Mouse (Mus musculus) thymus, postnatal 36 days (tissue): ENCODE measurements around the gene Dnaja3.

Experiments used
- DNase-seq, 2 experiments: peaks; one replicate each; pipeline ENCODE4 v3.0.0; 2022; ENCODE audit warnings: mixed read lengths in 2 of 2

The Dnaja3 gene

DNA sequence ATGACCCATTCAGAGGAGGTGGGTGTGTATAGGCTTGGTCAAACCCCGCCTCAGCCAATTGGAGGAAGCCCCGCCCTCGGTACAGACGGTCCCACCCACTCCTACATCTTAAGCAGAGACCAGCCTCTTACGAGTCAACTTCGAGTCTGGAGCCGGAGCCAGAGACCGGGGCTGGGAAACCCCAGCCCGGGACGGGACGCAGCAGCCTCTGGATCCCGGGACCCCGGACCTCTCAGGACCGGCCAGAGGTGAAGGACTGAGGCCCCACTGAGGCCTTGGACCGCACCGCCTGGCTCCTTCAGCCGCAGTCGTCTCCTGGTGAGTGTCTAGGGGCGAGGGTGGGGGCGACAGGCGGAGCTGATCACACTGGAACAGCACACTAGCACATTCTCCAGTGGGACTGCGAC is at the start of gene Dnaja3, which contains the start of gene Vasn:
TSS of gene Dnaja3 (plus strand) at position 159 of the 407 bp plus-strand sequence.
TSS of gene Vasn (plus strand) at position 111 of the 407 bp plus-strand sequence.
- no peak for DNase-seq

GRCm38 (mm10) chr16:4590236-4590635 is 49.6 kb upstream of the Dnaja3 start:
- no peak for DNase-seq

GRCm38 (mm10) chr16:4592909-4593875 is 46.6 kb upstream of the Dnaja3 start:
- DNase-seq, result peak; percentile 41 to 42

DNA sequence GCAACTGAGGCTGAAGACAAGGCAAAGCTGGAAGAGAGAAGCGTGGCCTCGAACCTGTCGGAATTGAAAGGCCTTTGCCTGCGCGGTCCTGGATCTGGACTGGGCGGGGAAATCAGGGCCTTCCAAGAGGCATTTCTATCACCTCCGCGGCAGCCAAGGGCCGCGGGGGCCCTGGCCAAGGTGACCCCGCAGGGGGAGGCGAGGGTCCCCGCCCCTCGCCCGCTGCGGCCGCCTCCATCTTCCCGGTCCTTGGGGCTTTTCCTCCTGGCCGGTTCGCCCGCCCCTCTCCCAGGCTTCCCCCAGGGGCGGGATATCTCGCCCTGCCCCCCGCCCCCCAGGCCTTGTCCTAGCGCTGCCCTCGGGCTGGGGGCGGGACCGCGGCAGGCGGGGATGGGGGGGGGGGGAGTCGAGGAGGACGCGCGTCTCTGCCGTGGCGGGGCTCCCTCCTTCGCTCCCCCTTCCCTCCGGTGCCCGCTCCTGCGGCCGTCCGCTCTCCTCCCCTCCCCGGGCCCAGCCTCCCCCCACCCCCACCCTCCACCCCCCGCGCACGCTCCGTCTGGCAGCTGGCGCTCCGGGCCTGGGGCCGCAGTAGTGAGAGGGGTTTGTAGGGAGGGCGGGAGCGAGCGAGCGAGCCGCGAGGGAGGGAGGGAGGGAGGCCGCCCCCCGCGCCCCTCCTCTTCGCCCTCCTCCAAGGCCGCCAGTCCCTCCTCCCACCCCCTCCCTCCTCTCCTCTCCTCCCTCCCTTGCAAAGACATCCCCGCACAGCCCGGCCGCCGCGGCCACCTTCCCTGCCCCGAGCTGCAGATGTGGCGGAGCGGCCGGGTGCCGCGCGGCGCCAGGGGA is 45.6 kb upstream of the Dnaja3 start, which contains the start of gene Glis2:
TSS of gene Glis2 (plus strand) at position 743 of the 843 bp plus-strand sequence.
- peak; percentile 34 to 49 for DNase-seq

DNA sequence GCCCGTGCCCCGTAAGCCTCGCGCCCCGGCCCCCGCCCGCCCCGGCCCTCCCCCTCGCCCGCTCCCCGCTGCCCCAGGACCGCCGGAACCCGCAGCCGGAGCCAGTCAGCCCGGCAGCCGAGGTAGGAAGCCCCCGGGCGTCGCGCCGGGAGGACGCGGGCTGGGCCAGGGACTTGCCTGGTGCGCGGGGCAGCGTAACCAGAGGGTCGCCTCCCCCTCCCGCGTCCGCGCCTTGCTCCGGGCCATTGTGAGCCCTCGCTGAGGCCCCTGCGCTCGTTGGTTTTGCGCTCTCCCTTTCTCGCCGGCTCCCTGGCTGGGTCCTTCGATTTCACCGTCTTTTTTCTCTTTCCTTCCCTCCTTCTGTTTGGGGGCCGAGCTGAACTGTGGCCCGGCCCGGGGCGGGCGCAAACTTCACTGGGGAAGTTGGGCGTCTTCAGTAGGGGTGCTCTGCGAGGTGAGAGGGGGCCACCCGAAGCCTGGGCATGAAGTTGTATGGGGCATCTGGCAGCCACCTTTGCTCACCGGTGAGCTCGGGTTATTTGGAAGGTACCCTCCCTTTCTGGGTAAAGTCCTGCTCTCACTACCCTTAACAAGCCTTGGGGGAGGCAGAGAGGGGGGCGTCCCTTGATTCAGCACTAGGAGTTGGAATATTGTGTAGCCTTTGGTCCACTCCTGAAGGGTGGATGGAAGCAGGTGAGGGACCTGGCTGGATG is 44.8 kb upstream of the Dnaja3 start:
- DNase-seq, result peak in 1 of 2 experiments; percentile 49

DNA sequence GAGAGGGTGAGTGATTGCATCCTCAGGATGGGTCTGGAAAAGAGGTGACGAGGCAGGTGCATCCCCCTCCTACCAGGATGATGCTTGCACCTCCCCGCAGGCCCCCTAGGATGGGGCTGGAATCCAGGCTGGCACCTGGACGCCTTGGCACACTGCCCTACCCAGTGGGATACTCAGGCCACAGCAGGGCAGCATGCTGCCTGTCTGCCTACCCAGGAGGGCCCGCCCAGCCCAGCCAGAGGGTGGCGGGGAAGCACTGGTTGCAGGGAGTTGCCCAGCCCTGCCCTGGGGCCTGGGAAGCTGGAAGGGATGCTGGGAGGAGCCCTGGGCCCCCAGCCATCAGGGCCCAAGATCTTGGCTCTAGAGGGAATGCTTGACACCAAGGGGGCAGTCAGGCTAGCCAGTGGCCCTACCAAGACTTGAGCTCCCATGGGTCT is 44.2 kb upstream of the Dnaja3 start:
- DNase-seq, result peak in 1 of 2 experiments; percentile 27

DNA sequence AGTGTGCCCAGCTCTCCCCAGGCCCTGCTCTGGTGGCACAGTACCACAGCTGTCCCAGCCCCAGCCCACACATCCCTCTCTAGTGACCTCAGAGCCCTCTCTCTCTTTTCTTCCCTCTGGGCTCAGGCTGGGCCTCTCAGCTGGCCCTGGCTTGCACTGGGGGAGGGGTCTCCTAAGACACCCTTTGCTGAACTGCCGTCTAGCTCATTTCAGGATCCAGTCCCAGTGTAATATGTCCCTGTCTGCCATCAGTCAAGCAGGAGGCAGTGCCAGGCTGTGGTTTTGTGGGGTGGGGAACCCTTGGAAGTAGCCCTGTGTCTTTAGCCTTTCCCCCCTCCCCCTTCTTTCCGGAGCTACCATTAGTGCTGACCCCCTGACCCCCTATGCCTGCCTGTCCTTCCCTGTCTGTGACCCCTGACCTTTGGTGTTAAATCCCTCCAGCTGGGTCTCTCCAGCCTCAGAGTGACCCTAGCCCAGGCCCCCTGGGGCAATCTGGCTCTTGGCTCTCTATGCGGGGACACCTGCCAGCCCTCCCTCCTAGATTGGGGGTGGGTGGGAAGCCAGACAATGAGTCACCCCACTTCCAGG is 43.6 kb upstream of the Dnaja3 start:
- no peak for DNase-seq

GRCm38 (mm10) chr16:4596836-4597235 is 43.0 kb upstream of the Dnaja3 start:
- DNase-seq, result no peak

DNA sequence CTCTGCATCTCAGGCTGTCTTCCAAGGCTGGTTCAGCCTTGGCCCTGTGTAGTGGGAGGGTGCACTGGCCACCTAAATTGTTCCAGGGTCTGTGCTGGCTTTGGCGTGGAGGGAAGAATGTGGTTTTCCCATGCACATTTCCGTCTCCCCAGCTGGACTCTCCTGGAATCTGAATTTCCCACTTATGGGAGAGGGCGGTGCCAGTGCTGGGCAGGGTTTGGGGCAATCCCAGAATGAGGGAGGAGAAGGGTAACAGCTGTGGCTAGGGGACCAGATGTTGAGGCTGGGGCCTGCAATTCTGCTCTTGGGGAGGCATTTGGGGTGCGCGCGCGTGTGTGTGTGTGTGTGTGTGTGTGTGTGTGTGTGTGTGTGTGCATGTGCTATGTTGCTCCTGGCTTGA is 42.5 kb upstream of the Dnaja3 start:
- no peak for DNase-seq

DNA sequence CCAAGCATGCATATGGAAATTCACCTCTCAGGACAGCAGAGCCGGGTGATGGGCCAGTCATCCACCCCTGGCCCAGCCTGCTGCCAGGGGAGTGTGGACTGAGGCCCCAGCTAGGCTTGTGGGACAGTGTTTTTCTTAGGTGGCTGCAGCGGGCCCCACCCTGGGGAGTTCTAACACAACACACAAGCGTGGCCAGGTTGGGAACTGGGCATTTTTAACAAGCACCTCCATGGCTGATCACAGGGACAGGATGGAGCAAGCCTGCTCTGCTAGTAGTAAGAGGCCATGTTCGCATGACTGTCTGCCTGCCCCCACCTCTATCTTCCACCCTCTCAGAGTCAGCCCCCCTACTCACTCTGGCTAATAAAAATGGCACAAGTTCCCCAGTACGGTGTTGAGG is 41.7 kb upstream of the Dnaja3 start:
- no peak for DNase-seq

DNA sequence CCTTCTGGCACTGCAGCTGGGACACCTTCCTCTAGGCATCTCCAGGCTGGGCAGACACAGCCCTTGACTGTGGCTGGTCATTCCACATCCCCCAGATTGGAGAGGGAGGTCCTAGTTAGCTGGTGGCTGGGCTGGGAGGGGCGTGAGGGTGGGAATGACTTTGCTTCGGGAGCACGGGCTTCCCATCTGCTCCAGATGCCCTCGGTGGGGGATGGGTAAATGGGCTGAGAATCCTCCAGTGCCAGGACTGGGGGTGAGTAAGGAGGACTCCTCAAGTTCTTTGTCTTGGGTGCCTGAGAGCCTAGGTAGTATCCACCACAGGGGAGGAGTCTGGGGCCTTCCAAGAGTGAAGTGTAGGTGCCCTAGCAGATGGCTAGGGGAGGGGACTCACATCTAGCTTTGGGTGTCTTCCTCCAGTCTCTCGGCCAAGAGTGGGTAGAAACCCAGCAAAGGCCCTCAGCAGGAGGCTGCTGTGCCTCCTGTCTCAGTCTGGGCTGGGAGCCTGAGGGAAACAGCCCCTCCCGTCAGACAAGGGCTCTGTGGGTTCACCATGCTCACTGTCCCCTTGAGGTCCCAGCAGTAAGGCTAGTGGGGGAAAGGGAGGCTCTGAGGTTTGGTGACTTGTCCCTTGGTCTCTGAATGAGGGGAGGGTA is 40.8 kb upstream of the Dnaja3 start:
- DNase-seq, result no peak

- DNase-seq, result no peak
Observed at GRCm38 (mm10) chr16:4599616-4600015, 40.2 kb upstream of the Dnaja3 start.

- no peak for DNase-seq
Observed at GRCm38 (mm10) chr16:4600701-4601310, 39.0 kb upstream of the Dnaja3 start.

DNA sequence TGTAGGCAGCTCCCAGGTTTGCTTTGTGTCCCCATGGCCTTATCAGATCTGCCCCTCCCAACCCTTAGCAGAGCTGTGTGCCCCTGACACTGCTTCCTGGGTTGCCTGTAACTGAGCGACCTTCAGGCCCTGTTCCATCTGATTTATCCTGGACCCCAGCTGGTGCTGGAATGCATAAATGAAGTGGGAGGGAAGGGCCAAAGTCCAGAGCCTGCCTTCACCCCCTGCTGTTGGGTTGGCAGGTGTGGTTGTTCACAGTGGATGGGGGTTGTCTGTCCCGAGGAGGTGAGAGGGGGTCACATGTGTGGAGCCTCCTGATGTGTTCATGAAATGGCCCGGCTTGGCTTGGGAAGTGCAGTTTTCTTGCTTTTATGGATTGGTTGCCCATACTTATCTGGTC is 37.6 kb upstream of the Dnaja3 start:
- DNase-seq, result no peak

DNA sequence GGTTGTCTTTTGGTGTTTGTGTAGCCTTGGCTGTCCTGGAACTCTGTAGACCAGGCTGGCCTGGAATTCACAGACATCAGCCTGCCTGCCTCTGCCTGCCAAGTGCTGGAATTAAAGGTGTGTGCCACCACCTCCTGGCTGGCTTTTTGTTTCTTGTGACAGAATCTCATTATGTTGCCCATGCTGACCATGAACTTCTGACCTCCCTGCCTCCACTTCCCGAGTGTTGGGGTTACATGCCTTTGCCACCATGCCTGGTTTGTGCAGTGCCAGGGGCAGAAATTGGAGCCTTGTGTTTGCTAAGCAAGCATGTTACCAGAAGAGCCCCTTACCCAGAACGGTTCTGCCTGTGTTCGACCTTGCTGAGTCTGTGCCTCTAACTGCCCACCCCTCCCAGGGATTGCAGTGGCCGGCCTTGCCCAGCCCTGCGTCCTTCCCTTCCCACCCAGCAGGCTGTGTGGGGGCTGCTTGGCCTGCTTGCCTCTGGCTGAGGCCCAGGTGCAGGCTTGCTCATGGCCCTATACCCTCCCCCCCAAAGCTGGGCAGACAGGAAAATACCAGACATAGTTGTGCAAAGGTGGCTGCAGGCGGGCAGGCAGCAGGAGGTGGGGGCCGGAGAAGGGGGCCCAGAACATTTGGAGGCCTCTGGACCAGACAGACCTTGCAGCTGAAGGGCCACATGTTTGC is 36.9 kb upstream of the Dnaja3 start:
- no peak for DNase-seq

DNA sequence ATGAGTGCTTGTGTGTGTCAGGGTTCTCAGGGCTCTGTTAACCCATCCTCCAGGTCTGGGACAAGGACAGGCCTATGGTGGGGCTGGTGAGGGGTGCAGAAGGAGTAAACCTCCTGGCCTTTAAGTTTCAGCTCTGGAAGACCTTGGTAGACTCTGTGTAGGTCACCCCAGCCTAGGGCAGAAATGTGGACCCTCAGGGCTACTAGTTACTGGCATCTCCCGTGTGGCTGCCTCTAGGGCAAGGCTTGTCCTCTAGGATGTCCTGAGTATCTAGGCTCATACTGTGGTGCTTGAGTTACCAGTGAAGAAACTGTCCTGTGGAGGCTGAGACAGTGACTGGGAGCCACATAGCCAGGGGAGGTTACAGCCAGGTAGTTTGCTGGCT is 36.3 kb upstream of the Dnaja3 start:
- no peak for DNase-seq

DNA sequence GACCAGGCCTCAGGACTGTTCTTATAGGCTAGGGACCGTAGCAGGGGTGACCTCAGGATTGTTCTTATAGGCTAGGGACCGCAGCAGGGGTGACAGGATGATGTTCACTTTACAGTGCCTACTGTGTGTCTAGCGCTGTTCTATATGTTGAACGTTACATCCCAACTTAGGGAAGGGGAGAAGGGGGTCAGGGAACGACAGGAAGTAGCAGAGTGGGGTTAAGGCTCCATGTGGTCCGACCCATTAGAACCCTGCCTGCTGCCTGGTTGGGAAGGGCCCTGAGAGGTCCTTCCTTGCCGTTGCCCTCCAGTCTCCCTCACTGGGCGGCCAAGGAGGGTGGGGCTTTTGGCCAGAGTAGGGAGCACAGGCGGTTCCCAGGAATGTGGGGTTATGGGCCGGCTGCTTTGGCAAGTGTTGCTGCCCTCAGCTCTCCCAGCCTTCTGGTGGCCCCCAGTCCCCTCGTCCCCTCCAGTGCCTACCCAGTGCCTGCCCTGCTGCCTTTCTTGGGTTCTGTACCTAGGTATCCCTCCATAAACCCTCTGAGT is 35.4 kb upstream of the Dnaja3 start:
- DNase-seq, result no peak

DNA sequence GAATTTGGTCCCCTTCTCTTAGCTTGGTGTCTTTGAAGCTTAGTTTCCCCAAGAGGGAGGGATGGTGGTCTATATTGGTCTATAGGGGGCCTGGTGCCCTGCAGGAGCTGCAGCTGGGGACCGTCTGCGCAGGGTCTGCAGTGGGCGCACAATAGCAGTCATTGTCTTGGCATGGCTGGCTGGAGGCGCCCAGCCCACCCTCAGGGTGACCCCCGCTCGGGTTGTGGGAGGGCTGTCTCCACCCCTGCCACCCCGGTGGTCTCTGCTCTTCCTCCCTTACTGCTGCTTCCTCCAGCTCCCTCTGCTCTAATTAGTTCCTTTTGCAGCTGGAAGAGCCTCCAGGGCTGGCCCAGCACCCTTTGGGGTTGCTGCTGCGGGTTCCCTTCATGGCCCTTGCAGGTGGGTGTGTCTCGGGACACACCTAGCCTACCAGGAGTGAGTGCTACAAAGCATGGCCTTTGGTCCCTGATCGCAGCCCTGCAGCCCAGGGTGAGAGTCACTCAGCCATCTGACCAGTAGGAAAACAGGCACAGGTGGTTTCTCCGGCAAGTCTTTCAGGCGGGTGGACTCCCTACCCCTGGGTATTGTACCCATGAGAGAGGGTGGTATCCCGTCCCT is 34.2 kb upstream of the Dnaja3 start:
- DNase-seq, result no peak

DNA sequence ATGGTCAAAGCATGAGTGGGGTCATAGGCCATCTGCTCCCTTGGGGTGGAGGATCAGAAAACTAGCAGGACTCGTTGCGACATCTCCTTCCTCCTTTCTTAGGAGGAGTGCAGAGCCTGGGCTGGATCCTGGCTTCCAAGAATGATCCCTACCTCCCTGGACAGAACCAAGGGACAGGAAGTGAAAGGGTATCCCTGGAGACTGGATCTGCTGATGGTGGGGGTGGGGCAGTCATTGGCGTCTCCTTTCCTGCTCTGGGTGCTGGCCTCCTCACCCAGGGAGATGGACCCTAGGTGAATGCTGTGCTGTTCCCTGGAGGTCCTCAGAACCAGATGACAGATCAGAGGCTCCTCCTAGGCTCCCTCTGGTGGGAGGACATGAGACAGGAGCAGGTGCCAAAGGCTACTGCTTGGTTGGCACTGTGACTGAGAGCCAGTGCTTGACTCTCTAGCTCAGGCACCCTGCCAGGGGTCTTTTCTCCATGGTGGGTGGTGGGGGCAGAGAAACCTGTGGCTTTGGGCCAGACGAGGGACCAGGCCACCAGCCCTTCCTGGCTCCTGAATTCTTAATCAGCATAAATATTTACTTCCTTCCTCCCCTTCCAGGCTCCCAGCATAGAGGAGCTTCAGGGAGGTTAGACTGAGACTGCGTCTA is 33.2 kb upstream of the Dnaja3 start:
- no peak for DNase-seq
